ENCODE assay signal across 27 mouse cellular contexts in the genomic region with DNA sequence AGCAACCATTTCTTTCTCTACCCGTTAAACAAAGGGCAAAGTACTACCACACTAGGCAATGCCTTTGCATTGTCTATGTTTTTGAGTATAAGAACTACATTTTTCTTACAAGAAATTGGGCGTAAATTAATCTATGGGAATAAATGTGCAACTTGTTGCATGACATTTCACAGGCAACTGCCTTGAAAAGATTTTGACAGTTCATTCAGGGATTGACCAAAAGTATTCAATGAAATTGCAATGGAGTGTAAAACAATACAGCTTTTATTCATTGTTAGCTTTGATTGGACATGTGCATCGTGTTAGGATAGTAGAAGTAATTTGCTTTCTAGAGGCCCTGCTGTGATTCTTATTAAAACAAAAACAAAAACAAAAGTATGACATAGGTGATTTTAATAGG.
"Had no signal": no experiment of that assay in that cellular context is flagged by ENCODE, and none has a peak within 500 bp of the region (broad histone marks: within the 10 kb centered on the region; RNA-seq: fewer than 3 reads in every experiment).

No protein-coding gene starts in this region.

- H3K9me3 ChIP-seq: heart, embryonic 13.5 days; heart, embryonic 15.5 days; hindbrain, embryonic 12.5 days; limb, embryonic 10.5 days; limb, embryonic 12.5 days; liver, embryonic 13.5 days had no signal

- H3K4me2 ChIP-seq: heart, embryonic 11.5 days; heart, embryonic 13.5 days; heart, embryonic 15.5 days; hindbrain, embryonic 12.5 days; hindbrain, embryonic 14.5 days; limb, embryonic 12.5 days; liver, embryonic 11.5 days; liver, embryonic 13.5 days; liver, embryonic 15.5 days had no signal

- H3K4me3 ChIP-seq: gastrocnemius, adult 2 months; heart, adult 2 months; heart, embryonic 13.5 days; heart, embryonic 15.5 days; hindbrain, embryonic 12.5 days; layer of hippocampus, adult 2 months; left cerebral cortex, adult 2 months; limb, embryonic 10.5 days; limb, embryonic 12.5 days; liver, embryonic 13.5 days; liver, embryonic 15.5 days had no signal

- H3K27ac ChIP-seq: gastrocnemius, adult 2 months; heart, adult 2 months; heart, embryonic 13.5 days; heart, embryonic 15.5 days; hindbrain, embryonic 12.5 days; hindbrain, embryonic 14.5 days; layer of hippocampus, adult 2 months; left cerebral cortex, adult 2 months; limb, embryonic 10.5 days; limb, embryonic 12.5 days; liver, embryonic 13.5 days; liver, embryonic 15.5 days had no signal

- DNase-seq: gastrocnemius, adult 2 months; gastrocnemius, postnatal 14 days; gastrocnemius, postnatal 36 days; heart, adult 11 months; heart, adult 2 months; heart, postnatal 14 days; heart, postnatal 36 days; kidney, adult 18-20 months; kidney, adult 8-10 months; kidney, postnatal 10 days; kidney, postnatal 25 days; kidney, postnatal 4 days; liver; liver, embryonic 13.5 days had no signal

- H3K4me1 ChIP-seq: heart, embryonic 13.5 days; heart, embryonic 15.5 days; hindbrain, embryonic 12.5 days; limb, embryonic 10.5 days; limb, embryonic 12.5 days; liver, embryonic 13.5 days; liver, embryonic 15.5 days had no signal

- H3K9ac ChIP-seq: heart, embryonic 13.5 days; heart, embryonic 15.5 days; hindbrain, embryonic 12.5 days; hindbrain, embryonic 14.5 days; limb, embryonic 12.5 days; liver, embryonic 13.5 days; liver, embryonic 15.5 days had no signal

- H3K36me3 ChIP-seq: heart, embryonic 13.5 days; heart, embryonic 15.5 days; hindbrain, embryonic 12.5 days; limb, embryonic 10.5 days; limb, embryonic 12.5 days; liver, embryonic 13.5 days; liver, embryonic 15.5 days had no signal

- H3K27me3 ChIP-seq: heart, embryonic 13.5 days; heart, embryonic 15.5 days; hindbrain, embryonic 12.5 days; limb, embryonic 12.5 days; liver, embryonic 13.5 days; liver, embryonic 15.5 days had no signal

- ATAC-seq: hindbrain, embryonic 16.5 days; intestine, postnatal 0 days had no signal
